Mouse (Mus musculus) embryonic fibroblast, embryonic 13.5 days (primary cell): ENCODE data around the gene Ddn. TPM values are rescaled to one million over a fixed set of nuclear protein-coding genes. Genes with fewer than 3 reads are reported as not detected.

ENCODE experiments used
- H3K27ac ChIP-seq: 2 replicates; pipeline ENCODE4 v1.5.1; 2012; ENCODE audit warnings: low read length, control low read depth, inconsistent platforms; ENCODE audit not compliant: insufficient read depth
- H3K4me1 ChIP-seq: 2 replicates; pipeline ENCODE4 v1.6.1; 2011; ENCODE audit warnings: low read length; ENCODE audit not compliant: control insufficient read depth, insufficient read depth
- H3K4me3 ChIP-seq: 2 replicates; pipeline ENCODE4 v1.5.1; 2011; ENCODE audit warnings: mild to moderate bottlenecking, control low read depth, low read length; ENCODE audit not compliant: insufficient read depth
- CTCF ChIP-seq: IDR thresholded peaks from 2 replicates; pipeline ENCODE4 v1.5.1; 2011; ENCODE audit warnings: mild to moderate bottlenecking, control low read depth, low read length, moderate library complexity, borderline replicate concordance; ENCODE audit not compliant: insufficient read depth
- POLR2A ChIP-seq: IDR thresholded peaks from 2 replicates; pipeline ENCODE4 v1.6.1; 2011; ENCODE audit warnings: low read depth, mild to moderate bottlenecking, control low read depth, low read length, moderate library complexity
- polyA plus RNA-seq: library from polyadenylated mRNA; stranded (reverse); fragments of >200 nt; gene quantifications from 2 replicates; pipeline ENCODE4 v1.2.4, GENCODE M21; 2011; ENCODE audit warnings: low read depth; ENCODE audit not compliant: missing spikeins, insufficient read length

Ddn gene
- polyA plus RNA-seq, 1 experiment: not detected

DNA sequence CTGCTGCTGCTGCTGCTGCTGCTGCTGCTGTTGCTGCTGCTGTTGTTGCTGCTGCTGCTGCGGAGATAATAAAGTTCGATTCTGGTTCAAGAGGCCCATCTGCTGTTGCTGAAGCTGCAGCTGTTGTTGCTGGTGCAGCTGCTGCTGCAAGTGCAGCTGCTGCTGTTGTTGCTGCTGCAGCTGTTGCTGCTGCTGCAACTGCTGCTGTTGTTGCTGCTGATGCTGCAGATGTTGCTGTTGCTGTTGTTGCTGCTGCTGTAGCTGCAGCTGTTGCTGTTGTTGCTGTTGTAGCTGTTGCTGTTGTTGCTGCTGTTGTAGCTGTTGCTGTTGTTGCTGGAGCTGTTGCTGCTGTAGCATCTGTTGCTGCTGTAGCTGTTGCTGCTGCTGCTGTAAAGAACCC, 35.9 kb upstream of the Ddn start:
- TF ChIP-seq CTCF (no peak), POLR2A (no peak)
- H3K4me1 ChIP-seq: no peaks in the 10 kb centered on the region

GRCm38 (mm10) chr15:98843595-98844223, 34.4 kb upstream of the Ddn start:
- no peak overlapping the region for H3K27ac ChIP-seq
- no peaks in the 10 kb centered on the region for H3K4me1 ChIP-seq
- TF ChIP-seq CTCF: no peak
- H3K4me3 ChIP-seq: no peak overlapping the region

More for the DNA sequence above, 35.9 kb upstream of the Ddn start:
- Histone ChIP-seq H3K27ac (no peak overlapping the region), H3K4me3 (no peak overlapping the region)

GRCm38 (mm10) chr15:98839671-98840585, 30.6 kb upstream of the Ddn start:
- H3K27ac ChIP-seq: no peak overlapping the region
- TF ChIP-seq POLR2A: no peak
- no peak for TF ChIP-seq CTCF
- no peak overlapping the region for H3K4me3 ChIP-seq
- no peaks in the 10 kb centered on the region for H3K4me1 ChIP-seq

GRCm38 (mm10) chr15:98839161-98839560, 29.9 kb upstream of the Ddn start:
- no peak for TF ChIP-seq POLR2A
- TF ChIP-seq CTCF: no peak

DNA sequence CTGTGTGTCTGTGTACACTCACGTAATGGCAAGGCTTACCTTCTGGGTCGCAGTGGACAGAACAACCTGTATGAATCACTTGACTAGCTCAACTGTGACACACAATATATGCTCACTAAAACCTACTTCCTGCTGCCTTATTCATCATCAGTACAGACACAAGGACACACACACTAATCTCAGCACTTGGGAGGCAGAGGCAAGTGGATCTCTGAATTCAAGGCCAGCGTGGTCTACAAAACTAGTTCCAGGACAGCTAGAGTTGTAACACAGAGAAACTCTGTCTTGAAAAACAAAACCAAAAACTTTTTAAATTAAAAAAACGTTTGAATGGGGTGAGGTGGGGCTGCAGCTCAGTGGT, 28.4 kb upstream of the Ddn start:
- H3K4me1 ChIP-seq: no peaks in the 10 kb centered on the region
- H3K27ac ChIP-seq: no peak overlapping the region
- no peak overlapping the region for H3K4me3 ChIP-seq
- TF ChIP-seq CTCF (no peak), POLR2A (no peak)

More at GRCm38 (mm10) chr15:98839161-98839560, 29.9 kb upstream of the Ddn start:
- Histone ChIP-seq H3K4me3 (no peak overlapping the region), H3K4me1 (no peaks in the 10 kb centered on the region), H3K27ac (no peak overlapping the region)

DNA sequence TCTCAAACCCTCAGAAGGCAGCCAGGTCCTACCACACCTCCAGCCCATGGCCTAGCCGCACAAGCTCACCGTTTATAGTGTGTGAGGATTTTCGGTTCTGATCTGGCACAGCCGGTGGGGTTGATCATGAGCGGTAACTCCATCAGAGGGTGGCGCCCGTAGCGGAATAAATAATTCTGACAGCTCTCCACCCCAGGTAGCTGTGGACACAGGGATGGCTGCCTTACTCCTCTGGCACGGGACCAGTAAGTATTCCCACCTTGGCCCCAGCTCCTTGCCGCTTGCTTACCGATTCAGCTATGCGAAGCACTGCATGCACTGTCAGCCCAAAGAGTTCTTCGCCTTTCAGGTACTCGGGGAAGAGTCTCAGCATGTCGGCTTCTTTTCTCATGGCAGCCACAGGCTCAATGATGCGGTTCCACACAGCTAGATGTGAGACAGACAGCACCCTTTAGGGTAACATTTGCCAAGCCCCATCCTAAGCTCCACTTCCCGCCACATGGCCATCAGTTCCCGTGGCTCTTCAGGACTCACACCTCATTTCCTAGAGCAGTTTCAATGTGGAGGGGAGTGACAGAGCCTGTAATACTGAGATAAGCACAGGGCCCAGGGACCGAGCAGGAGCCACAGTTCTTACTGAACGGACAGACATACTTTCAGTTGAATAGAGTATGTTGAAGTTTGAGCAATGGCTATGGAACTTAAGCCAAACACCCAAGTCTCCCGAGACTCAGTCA, 27.9 kb upstream of the Ddn start:
- no peak overlapping the region for H3K27ac ChIP-seq
- H3K4me3 ChIP-seq: no peak overlapping the region
- no peak for TF ChIP-seq CTCF
- TF ChIP-seq POLR2A: no peak
- no peaks in the 10 kb centered on the region for H3K4me1 ChIP-seq

GRCm38 (mm10) chr15:98835291-98835690, 26.0 kb upstream of the Ddn start:
- no peak overlapping the region for H3K4me3 ChIP-seq
- H3K27ac ChIP-seq: no peak overlapping the region
- no peaks in the 10 kb centered on the region for H3K4me1 ChIP-seq
- TF ChIP-seq POLR2A: no peak
- no peak for TF ChIP-seq CTCF

- no peak for TF ChIP-seq POLR2A
- no peak for TF ChIP-seq CTCF
- Histone ChIP-seq H3K27ac (no peak overlapping the region), H3K4me3 (no peak overlapping the region), H3K4me1 (no peaks in the 10 kb centered on the region)
These were observed 24.8 kb upstream of the Ddn start for GRCm38 (mm10) chr15:98834059-98834458.

GRCm38 (mm10) chr15:98833281-98833680, 24.0 kb upstream of the Ddn start:
- Histone ChIP-seq H3K4me3 (no peak overlapping the region), H3K4me1 (no peaks in the 10 kb centered on the region), H3K27ac (no peak overlapping the region)
- TF ChIP-seq CTCF (no peak), POLR2A (no peak)
